Comparison of ENCODE assay signal across 8 mouse cellular contexts in the genomic region with DNA sequence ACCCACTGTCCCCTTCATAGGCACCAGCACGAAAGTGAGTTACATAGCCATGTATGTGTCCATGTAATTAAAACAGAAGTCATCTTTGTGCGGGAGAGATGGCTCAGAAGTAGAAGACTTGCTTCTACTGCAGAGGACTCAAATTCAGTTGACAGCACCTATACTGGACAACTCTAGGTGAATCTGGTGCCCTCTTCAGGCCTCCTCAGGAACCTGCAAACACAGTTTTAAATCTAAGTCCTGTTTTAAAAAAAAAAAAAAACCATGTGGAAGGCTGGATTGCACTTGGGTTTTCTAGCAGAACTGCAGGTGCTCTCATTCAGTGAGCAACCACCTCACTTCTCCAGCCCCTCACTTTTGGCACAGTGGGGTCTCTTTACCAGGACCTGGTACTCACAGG. TPM values are rescaled to one million over a fixed set of nuclear protein-coding genes. Genes with fewer than 3 reads are reported as not detected.
DNase-seq lines count a peak whose midpoint lies in the region; ATAC-seq and TF ChIP-seq lines count a peak whose summit lies in the region.

No protein-coding gene starts in this region.

- H3K36me3 ChIP-seq in forebrain, postnatal 0 days (ENCODE audit: insufficient read depth), result no peaks in the 10 kb centered on the region
- no peaks in the 10 kb centered on the region for H3K36me3 ChIP-seq in forebrain, embryonic 10.5 days (replicated peaks)
- H3K36me3 ChIP-seq in forebrain, embryonic 12.5 days (replicated peaks), result no peaks in the 10 kb centered on the region

- DNase-seq in forebrain, postnatal 0 days, result peak; percentile 35
- no peak for DNase-seq in forebrain, embryonic 10.5 days (ENCODE audit: extremely low spot score, low spot score)
- peak; percentile 36 for DNase-seq in right cerebral cortex, adult 18-20 months
- no peak for DNase-seq in right cerebral cortex, postnatal 14 days
- DNase-seq in heart, postnatal 4 days, result peak; percentile 46
- DNase-seq in lung, postnatal 25 days (ENCODE audit: low spot score), result peak; percentile 24
- no peak for DNase-seq in ovary, adult 18-20 months (ENCODE audit: low spot score)

- peak; percentile 51 for TF ChIP-seq CTCF in forebrain, postnatal 0 days (IDR thresholded peaks at IDR 0.05; ENCODE audit: low read depth)

- H3K9ac ChIP-seq in forebrain, postnatal 0 days, result no peak overlapping the region
- H3K9ac ChIP-seq in forebrain, embryonic 12.5 days, result no peak overlapping the region

- H3K4me3 ChIP-seq in forebrain, postnatal 0 days (ENCODE audit: low read depth, low read length), result no peak overlapping the region
- H3K4me3 ChIP-seq in forebrain, embryonic 10.5 days, result no peak overlapping the region
- H3K4me3 ChIP-seq in forebrain, embryonic 12.5 days (replicated peaks), result no peak overlapping the region

- WGBS in forebrain, postnatal 0 days, result 83% methylated on average over 2 of the region's 2 CpGs
- 84% methylated on average over 2 of the region's 2 CpGs for WGBS in forebrain, embryonic 10.5 days
- 85% methylated on average over 2 of the region's 2 CpGs for WGBS in forebrain, embryonic 12.5 days

- H3K9me3 ChIP-seq in forebrain, postnatal 0 days (ENCODE audit: low read length), result no peaks in the 10 kb centered on the region
- no peaks in the 10 kb centered on the region for H3K9me3 ChIP-seq in forebrain, embryonic 10.5 days
- H3K9me3 ChIP-seq in forebrain, embryonic 12.5 days, result no peaks in the 10 kb centered on the region

- ATAC-seq in forebrain, postnatal 0 days, result no peak
- ATAC-seq in forebrain, embryonic 12.5 days (ENCODE audit: low FRiP score), result no peak

- no peak overlapping the region for H3K27ac ChIP-seq in forebrain, postnatal 0 days (ENCODE audit: low read depth, low read length)
- no peak overlapping the region for H3K27ac ChIP-seq in forebrain, embryonic 10.5 days
- H3K27ac ChIP-seq in forebrain, embryonic 12.5 days, result no peak overlapping the region

- no peaks in the 10 kb centered on the region for H3K4me1 ChIP-seq in forebrain, postnatal 0 days (ENCODE audit: insufficient read depth)
- H3K4me1 ChIP-seq in forebrain, embryonic 10.5 days, result peaks cover 5% of the 10 kb centered on the region; the same call in 1 of the 2 replicates
- H3K4me1 ChIP-seq in forebrain, embryonic 12.5 days, result no peaks in the 10 kb centered on the region; the same call in 1 of the 2 replicates

- no peak overlapping the region for H3K4me2 ChIP-seq in forebrain, postnatal 0 days (ENCODE audit: low read depth)
- no peak overlapping the region for H3K4me2 ChIP-seq in forebrain, embryonic 12.5 days

- H3K27me3 ChIP-seq in forebrain, postnatal 0 days (ENCODE audit: insufficient read depth, low read length), result no peaks in the 10 kb centered on the region
- no peaks in the 10 kb centered on the region for H3K27me3 ChIP-seq in forebrain, embryonic 10.5 days (ENCODE audit: poor library complexity, severe bottlenecking)
- H3K27me3 ChIP-seq in forebrain, embryonic 12.5 days, result no peaks in the 10 kb centered on the region

RNA-seq across cellular contexts. Expression of a gene that starts 16.1 kb away (rescaled TPM):
- total RNA-seq in forebrain, postnatal 0 days (2014; rRNA removed), result 63.6 and 70.4 TPM in 2 replicates
- polyA plus RNA-seq in forebrain, postnatal 0 days (2015; fragmentation: Nextera tagmentation; extraction: Ambion mirVana), result 6.5 and 13.0 TPM in 2 replicates
- polyA plus RNA-seq in forebrain, embryonic 10.5 days (2016; fragmentation: Nextera tagmentation; extraction: Ambion mirVana), result 5.6 and 6.6 TPM in 2 replicates
- 10 to 100 TPM; 36.9 to 38.6 TPM for total RNA-seq in heart, postnatal 4 days (2021)
- polyA plus RNA-seq in forebrain, embryonic 12.5 days (2016; fragmentation: Nextera tagmentation; extraction: Ambion mirVana), result 9.2 and 10.0 TPM in 2 replicates

Comparison
In these comparisons a context has a peak if more than half of its experiments do, and no peak if none do; other contexts are left out.
1. DNase-seq: peak in forebrain, postnatal 0 days (single experiment), right cerebral cortex, adult 18-20 months (single experiment), heart, postnatal 4 days (single experiment) and lung, postnatal 25 days (single experiment); none in forebrain, embryonic 10.5 days (single experiment), right cerebral cortex, postnatal 14 days (single experiment) and ovary, adult 18-20 months (single experiment).